Mouse (Mus musculus): ENCODE data around the gene Psg21.
"Not testable (repeated sequence)": the region's sequence is repeated elsewhere in the genome, so short reads cannot be mapped to it uniquely, and the experiment has no call there.

DNA sequence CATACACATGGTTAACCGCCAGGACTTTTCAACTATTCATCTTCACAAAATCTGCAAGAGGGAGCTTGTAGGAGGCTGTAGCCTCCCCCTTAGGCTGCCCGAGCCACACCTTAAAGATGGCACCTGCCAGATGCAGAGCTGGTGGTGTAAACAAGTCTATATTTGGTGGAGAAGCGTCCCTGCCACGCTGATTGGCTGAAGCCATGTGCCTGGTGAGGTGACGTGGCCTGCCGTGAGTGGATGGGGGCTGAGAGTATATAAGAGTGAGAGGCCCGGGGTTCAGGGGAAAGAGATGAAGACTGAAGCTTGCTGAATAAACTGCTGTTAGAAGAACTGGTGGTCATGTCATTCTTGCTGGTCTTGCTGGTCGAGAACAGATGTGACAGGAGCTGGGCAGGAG lies 29.6 kb downstream of the Psg21 start:
- not testable (repeated sequence) for TF ChIP-seq EP300, CTCF (IDR thresholded peaks at IDR 0.05; ENCODE audit: low read depth)

All from liver, embryonic 14.5 days (tissue).